Mouse (Mus musculus): ENCODE measurements at regions not wholly inside any gene's neighbourhood (a gene's known extent, or its start where the extent isn't known, plus 50 kb on each side); places are given as distances from the start of the nearest gene placed in this dataset.

DNA sequence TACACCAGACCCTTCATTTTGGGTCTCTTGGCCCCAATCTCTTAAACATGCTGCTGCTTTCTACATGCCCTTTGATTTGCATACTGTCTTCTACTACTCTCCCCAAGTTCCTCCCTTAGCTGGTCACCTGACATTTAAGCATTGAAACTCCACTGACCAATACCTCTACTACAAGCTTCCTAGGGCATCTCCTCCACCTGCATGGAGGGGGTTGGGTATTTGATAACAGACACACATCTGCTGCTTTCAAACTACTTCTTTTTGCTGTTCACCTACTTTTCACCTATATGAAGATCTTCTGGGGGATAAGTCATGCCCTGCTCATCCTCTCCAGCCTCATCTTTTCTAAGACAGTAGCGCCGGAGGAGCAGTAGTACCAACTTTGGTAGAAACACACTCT, 249.9 kb upstream of the Jun start:
- WGBS = 96% methylated on average over 2 of the region's 2 CpGs

DNA sequence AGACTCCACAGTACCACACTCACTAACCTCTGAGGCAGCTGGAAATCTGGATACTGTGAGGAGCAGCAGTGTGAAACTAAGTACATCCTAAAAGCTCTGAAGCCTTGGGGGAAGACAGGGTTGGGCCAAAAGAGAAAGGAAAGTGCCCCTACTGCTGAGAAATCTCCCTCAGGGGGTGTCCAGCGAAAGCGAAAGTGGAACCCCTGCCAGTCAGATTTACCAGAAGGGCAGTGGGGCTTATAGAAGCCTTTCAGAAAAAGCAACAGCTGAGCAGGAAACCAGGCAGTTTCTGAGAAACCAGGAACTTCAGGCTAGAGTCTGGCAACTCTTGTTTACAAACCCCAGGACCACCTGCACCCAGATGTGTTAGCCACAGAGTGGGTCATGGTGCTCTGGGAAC, 251.3 kb upstream of the Jun start:
- Histone ChIP-seq H3K4me3 (ENCODE audit: control insufficient read depth in 1 of 2, insufficient read depth in 1 of 2, low read depth in 1 of 2, low read length in 2 of 2) (no peak overlapping the region), H3K27me3 (ENCODE audit: control insufficient read depth, insufficient read depth, low read length) (no peaks in the 10 kb centered on the region), H3K27ac (replicated peaks in 1 of 2; ENCODE audit: control insufficient read depth in 1 of 2, insufficient read depth in 1 of 2, low read depth in 2 of 2, low read length in 2 of 2) (no peak overlapping the region), H3K4me2 (ENCODE audit: low read length) (0 out of 2 replicates have a peak overlapping the region, but pooled peaks have one; percentile 11), H3K4me1 (ENCODE audit: control insufficient read depth in 2 of 2, insufficient read depth in 2 of 2, low read length in 2 of 2) (peaks cover 0 to 6% of the 10 kb centered on the region in 2 experiments; a peak in 1 of 4 replicates), H3K9me3 (ENCODE audit: control insufficient read depth, low read length) (no peaks in the 10 kb centered on the region), H3K9ac (ENCODE audit: low read length) (0 out of 2 replicates have a peak overlapping the region, but pooled peaks have one; percentile 21), H3K36me3 (ENCODE audit: control insufficient read depth, insufficient read depth, low read length) (no peaks in the 10 kb centered on the region)
- ATAC-seq (ENCODE audit: insufficient number of reproducible peaks, insufficient read depth, low FRiP score, low read depth) = no peak
- 58% methylated on average over 2 of the region's 2 CpGs for WGBS

More for the DNA sequence above, 249.9 kb upstream of the Jun start:
- Histone ChIP-seq H3K9me3 (ENCODE audit: control insufficient read depth, low read length) (no peaks in the 10 kb centered on the region), H3K4me3 (ENCODE audit: control insufficient read depth in 1 of 2, insufficient read depth in 1 of 2, low read depth in 1 of 2, low read length in 2 of 2) (no peak overlapping the region), H3K9ac (ENCODE audit: low read length) (no peak overlapping the region), H3K36me3 (ENCODE audit: control insufficient read depth, insufficient read depth, low read length) (no peaks in the 10 kb centered on the region), H3K4me2 (ENCODE audit: low read length) (no peak overlapping the region), H3K27me3 (ENCODE audit: control insufficient read depth, insufficient read depth, low read length) (no peaks in the 10 kb centered on the region), H3K27ac (replicated peaks in 1 of 2; ENCODE audit: control insufficient read depth in 1 of 2, insufficient read depth in 1 of 2, low read depth in 2 of 2, low read length in 2 of 2) (no peak overlapping the region), H3K4me1 (ENCODE audit: control insufficient read depth in 2 of 2, insufficient read depth in 2 of 2, low read length in 2 of 2) (0 out of 4 replicates have a peak, but pooled peaks cover 0 to 4% of the 10 kb centered on the region in 2 experiments)
- ATAC-seq (ENCODE audit: insufficient number of reproducible peaks, insufficient read depth, low FRiP score, low read depth) = no peak

DNA sequence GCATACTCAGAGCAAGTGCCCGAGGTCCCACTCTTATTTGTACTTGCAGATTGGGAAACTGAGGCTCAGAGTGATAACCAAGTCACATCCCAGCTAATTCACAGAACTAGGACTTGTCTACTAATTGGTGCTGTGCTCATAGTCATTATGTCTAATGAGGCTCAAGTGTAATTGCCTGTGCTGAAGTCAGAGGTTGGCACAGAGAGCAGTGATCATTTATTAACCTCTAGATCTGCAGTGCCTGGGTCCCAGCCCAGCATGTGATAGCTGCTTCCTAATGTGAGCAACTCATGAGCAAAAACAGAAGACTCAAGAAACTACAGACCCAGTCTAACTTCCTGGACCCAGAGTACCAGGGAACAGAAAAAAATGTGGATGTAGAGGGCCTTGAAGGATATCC, 252.0 kb upstream of the Jun start:
- Histone ChIP-seq H3K27ac (replicated peaks in 1 of 2; ENCODE audit: control insufficient read depth in 1 of 2, insufficient read depth in 1 of 2, low read depth in 2 of 2, low read length in 2 of 2) (no peak overlapping the region), H3K9me3 (ENCODE audit: control insufficient read depth, low read length) (no peaks in the 10 kb centered on the region), H3K36me3 (ENCODE audit: control insufficient read depth, insufficient read depth, low read length) (no peaks in the 10 kb centered on the region), H3K27me3 (ENCODE audit: control insufficient read depth, insufficient read depth, low read length) (no peaks in the 10 kb centered on the region), H3K4me2 (ENCODE audit: low read length) (no peak overlapping the region), H3K9ac (ENCODE audit: low read length) (no peak overlapping the region), H3K4me1 (ENCODE audit: control insufficient read depth in 2 of 2, insufficient read depth in 2 of 2, low read length in 2 of 2) (peaks cover 0 to 8% of the 10 kb centered on the region in 2 experiments; a peak in 1 of 4 replicates), H3K4me3 (ENCODE audit: control insufficient read depth in 1 of 2, insufficient read depth in 1 of 2, low read depth in 1 of 2, low read length in 2 of 2) (no peak overlapping the region)
- WGBS = 78% methylated on average over 1 of the region's 1 CpGs
- ATAC-seq (ENCODE audit: insufficient number of reproducible peaks, insufficient read depth, low FRiP score, low read depth) = no peak

DNA sequence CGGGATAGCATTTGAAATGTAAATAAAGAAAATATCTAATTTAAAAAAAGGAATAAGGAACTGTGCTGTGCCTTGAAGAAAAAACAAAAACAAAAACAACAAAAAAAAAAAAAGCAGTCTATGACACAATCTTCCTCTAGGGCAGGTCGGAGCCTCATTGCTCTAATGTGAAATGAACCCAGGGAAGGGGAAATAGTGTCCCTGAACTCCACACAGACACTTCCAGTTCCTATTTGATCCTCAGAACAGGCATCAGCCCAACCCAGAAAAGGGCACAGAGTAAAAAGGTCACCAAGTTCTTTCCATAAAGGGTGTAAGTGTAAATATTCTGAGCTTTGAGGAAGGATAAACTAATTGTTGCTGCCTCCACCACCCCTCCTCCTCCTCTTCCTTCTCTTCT, 250.2 kb upstream of the Fggy start:
- no peak for ATAC-seq (ENCODE audit: insufficient number of reproducible peaks, insufficient read depth, low FRiP score, low read depth)
- H3K4me3 ChIP-seq (ENCODE audit: control insufficient read depth in 1 of 2, insufficient read depth in 1 of 2, low read depth in 1 of 2, low read length in 2 of 2) = no peak overlapping the region
- no peak overlapping the region for H3K27ac ChIP-seq (replicated peaks in 1 of 2; ENCODE audit: control insufficient read depth in 1 of 2, insufficient read depth in 1 of 2, low read depth in 2 of 2, low read length in 2 of 2)
- no peaks in the 10 kb centered on the region for H3K27me3 ChIP-seq (ENCODE audit: control insufficient read depth, insufficient read depth, low read length)
- H3K36me3 ChIP-seq (ENCODE audit: control insufficient read depth, insufficient read depth, low read length) = no peaks in the 10 kb centered on the region
- no peak overlapping the region for H3K9ac ChIP-seq (ENCODE audit: low read length)
- no peak overlapping the region for H3K4me2 ChIP-seq (ENCODE audit: low read length)
- H3K9me3 ChIP-seq (ENCODE audit: control insufficient read depth, low read length) = no peaks in the 10 kb centered on the region
- WGBS = 79% methylated on average over 2 of the region's 2 CpGs
- H3K4me1 ChIP-seq (ENCODE audit: control insufficient read depth in 2 of 2, insufficient read depth in 2 of 2, low read length in 2 of 2) = peaks cover 0 to 8% of the 10 kb centered on the region in 2 experiments; a peak in 1 of 4 replicates

DNA sequence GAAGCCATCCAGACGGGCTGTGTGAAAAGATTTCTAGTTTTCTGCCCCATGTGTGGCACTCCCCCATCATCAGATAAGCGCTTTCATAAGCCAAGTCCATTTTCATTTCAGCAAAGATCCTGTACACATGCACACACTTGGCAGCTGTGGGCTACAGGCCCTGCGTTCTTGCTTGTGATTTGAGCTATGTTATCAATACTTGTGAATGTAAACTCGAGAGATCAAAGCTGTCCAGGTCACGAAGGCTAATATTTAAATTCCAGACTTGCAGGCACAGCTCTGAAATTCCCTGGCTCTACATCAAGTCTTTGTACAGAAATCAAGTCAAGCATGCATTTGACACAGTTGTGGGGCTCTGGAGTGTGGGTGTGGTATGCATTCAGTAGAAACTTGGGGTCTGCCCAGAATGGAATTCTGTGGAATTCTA, 248.8 kb upstream of the Fggy start:
- no peaks in the 10 kb centered on the region for H3K9me3 ChIP-seq (ENCODE audit: control insufficient read depth, low read length)
- no peaks in the 10 kb centered on the region for H3K27me3 ChIP-seq (ENCODE audit: control insufficient read depth, insufficient read depth, low read length)
- no peaks in the 10 kb centered on the region for H3K36me3 ChIP-seq (ENCODE audit: control insufficient read depth, insufficient read depth, low read length)
- H3K4me2 ChIP-seq (ENCODE audit: low read length) = no peak overlapping the region
- no peak for ATAC-seq (ENCODE audit: insufficient number of reproducible peaks, insufficient read depth, low FRiP score, low read depth)
- WGBS = 44% methylated on average over 5 of the region's 5 CpGs
- no peak overlapping the region for H3K4me3 ChIP-seq (ENCODE audit: control insufficient read depth in 1 of 2, insufficient read depth in 1 of 2, low read depth in 1 of 2, low read length in 2 of 2)
- no peak overlapping the region for H3K9ac ChIP-seq (ENCODE audit: low read length)
- peaks cover 0 to 4% of the 10 kb centered on the region in 2 experiments; a peak in 1 of 4 replicates for H3K4me1 ChIP-seq (ENCODE audit: control insufficient read depth in 2 of 2, insufficient read depth in 2 of 2, low read length in 2 of 2)
- H3K27ac ChIP-seq (replicated peaks in 1 of 2; ENCODE audit: control insufficient read depth in 1 of 2, insufficient read depth in 1 of 2, low read depth in 2 of 2, low read length in 2 of 2) = no peak overlapping the region

DNA sequence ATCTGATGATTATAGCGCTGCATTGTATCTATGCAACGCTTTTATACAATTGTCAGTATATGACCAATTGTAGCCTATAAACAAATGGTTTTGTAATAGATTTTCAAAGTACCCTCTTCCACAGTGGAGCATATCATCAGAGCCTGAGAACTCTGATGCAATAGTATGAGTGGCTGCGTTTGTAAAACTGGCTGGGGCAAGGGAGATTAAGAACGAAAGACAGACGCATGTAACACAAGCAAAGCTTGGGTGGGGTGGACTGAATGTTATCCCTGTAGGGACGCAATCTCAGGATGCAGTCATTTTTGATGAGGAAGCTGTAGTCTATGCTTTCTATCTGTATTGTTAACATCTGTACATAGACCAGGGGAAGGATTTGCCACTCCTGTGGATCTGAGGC, 246.9 kb upstream of the Fggy start:
- H3K9me3 ChIP-seq (ENCODE audit: control insufficient read depth, low read length) = no peaks in the 10 kb centered on the region
- H3K27me3 ChIP-seq (ENCODE audit: control insufficient read depth, insufficient read depth, low read length) = no peaks in the 10 kb centered on the region
- H3K4me2 ChIP-seq (ENCODE audit: low read length) = no peak overlapping the region
- H3K27ac ChIP-seq (replicated peaks in 1 of 2; ENCODE audit: control insufficient read depth in 1 of 2, insufficient read depth in 1 of 2, low read depth in 2 of 2, low read length in 2 of 2) = no peak overlapping the region
- H3K4me3 ChIP-seq (ENCODE audit: control insufficient read depth in 1 of 2, insufficient read depth in 1 of 2, low read depth in 1 of 2, low read length in 2 of 2) = no peak overlapping the region
- no peak overlapping the region for H3K9ac ChIP-seq (ENCODE audit: low read length)
- ATAC-seq (ENCODE audit: insufficient number of reproducible peaks, insufficient read depth, low FRiP score, low read depth) = no peak
- peaks cover 0 to 3% of the 10 kb centered on the region in 2 experiments; a peak in 1 of 4 replicates for H3K4me1 ChIP-seq (ENCODE audit: control insufficient read depth in 2 of 2, insufficient read depth in 2 of 2, low read length in 2 of 2)
- H3K36me3 ChIP-seq (ENCODE audit: control insufficient read depth, insufficient read depth, low read length) = no peaks in the 10 kb centered on the region
- WGBS = 55% methylated on average over 6 of the region's 6 CpGs

DNA sequence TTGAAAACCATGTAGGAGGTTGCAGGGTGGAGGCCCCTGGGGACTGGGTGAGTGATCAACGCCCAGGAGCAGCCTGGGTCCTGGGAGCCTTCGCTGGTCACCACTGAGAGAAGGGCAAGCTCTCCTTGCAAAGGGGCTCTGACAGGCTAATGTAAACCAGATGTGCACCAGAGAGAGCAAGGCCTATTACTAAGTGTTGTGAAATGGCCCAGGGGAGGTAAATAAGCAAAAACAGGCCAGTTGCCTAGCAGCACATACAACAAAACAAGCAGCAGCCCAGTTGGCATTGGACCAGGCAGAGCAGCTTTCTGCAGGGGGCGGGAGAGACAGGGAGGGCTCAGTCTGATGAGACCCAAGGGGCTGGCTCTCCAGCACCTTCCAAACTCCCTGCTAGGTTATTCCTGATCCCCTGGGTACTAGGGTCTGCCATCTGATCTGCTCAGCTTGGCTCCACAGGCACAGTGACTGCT, 239.5 kb upstream of the Fggy start:
- Histone ChIP-seq H3K27ac (replicated peaks in 1 of 2; ENCODE audit: control insufficient read depth in 1 of 2, insufficient read depth in 1 of 2, low read depth in 2 of 2, low read length in 2 of 2) (peak overlapping the region; percentile 68 to 78), H3K4me3 (ENCODE audit: control insufficient read depth in 1 of 2, insufficient read depth in 1 of 2, low read depth in 1 of 2, low read length in 2 of 2) (no peak overlapping the region), H3K4me1 (ENCODE audit: control insufficient read depth in 2 of 2, insufficient read depth in 2 of 2, low read length in 2 of 2) (peaks cover 18 to 27% of the 10 kb centered on the region in 2 experiments), H3K9ac (ENCODE audit: low read length) (no peak overlapping the region), H3K27me3 (ENCODE audit: control insufficient read depth, insufficient read depth, low read length) (no peaks in the 10 kb centered on the region), H3K9me3 (ENCODE audit: control insufficient read depth, low read length) (no peaks in the 10 kb centered on the region), H3K36me3 (ENCODE audit: control insufficient read depth, insufficient read depth, low read length) (no peaks in the 10 kb centered on the region), H3K4me2 (ENCODE audit: low read length) (peak overlapping the region; percentile 32)
- ATAC-seq (ENCODE audit: insufficient number of reproducible peaks, insufficient read depth, low FRiP score, low read depth) = peak; percentile 86
- WGBS = 5% methylated on average over 3 of the region's 3 CpGs

DNA sequence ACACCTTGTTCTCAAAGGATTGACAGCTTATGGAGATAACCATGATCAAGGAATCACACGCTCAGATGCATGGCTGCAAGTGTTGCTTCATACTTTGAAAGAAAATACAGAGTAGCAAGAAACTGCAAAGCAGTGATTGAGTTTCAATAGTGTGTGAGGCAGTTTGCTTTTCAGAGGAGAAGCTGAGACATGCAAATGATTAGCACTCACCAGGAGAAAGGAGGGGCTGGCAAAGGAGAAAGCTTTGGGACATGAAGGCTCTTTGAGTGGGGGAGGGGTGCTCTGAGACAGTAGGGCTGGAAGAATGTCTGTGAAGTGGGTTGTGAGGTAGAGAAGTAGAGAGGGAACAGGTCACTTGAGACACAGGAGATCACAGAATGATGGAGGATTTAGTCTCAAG, 238.7 kb upstream of the Fggy start:
- H3K36me3 ChIP-seq (ENCODE audit: control insufficient read depth, insufficient read depth, low read length) = no peaks in the 10 kb centered on the region
- 11% methylated on average over 1 of the region's 1 CpGs for WGBS
- peak overlapping the region; percentile 32 for H3K4me2 ChIP-seq (ENCODE audit: low read length)
- H3K27me3 ChIP-seq (ENCODE audit: control insufficient read depth, insufficient read depth, low read length) = no peaks in the 10 kb centered on the region
- peaks cover 18 to 27% of the 10 kb centered on the region in 2 experiments for H3K4me1 ChIP-seq (ENCODE audit: control insufficient read depth in 2 of 2, insufficient read depth in 2 of 2, low read length in 2 of 2)
- no peak overlapping the region for H3K9ac ChIP-seq (ENCODE audit: low read length)
- no peak for ATAC-seq (ENCODE audit: insufficient number of reproducible peaks, insufficient read depth, low FRiP score, low read depth)
- peak overlapping the region; percentile 28 to 58; a peak in 2 of 4 replicates for H3K27ac ChIP-seq (replicated peaks in 1 of 2; ENCODE audit: control insufficient read depth in 1 of 2, insufficient read depth in 1 of 2, low read depth in 2 of 2, low read length in 2 of 2)
- H3K9me3 ChIP-seq (ENCODE audit: control insufficient read depth, low read length) = no peaks in the 10 kb centered on the region
- no peak overlapping the region for H3K4me3 ChIP-seq (ENCODE audit: control insufficient read depth in 1 of 2, insufficient read depth in 1 of 2, low read depth in 1 of 2, low read length in 2 of 2)

Measured in heart, embryonic 14.5 days (tissue).